Mouse (Mus musculus): ENCODE results near the gene Gtf3c2. TPM values are rescaled to one million over a fixed set of nuclear protein-coding genes. Genes with fewer than 3 reads are reported as not detected.

Gtf3c2 gene
- polyA plus RNA-seq, 1 experiment from 2014 or later: 63.0 TPM

DNA sequence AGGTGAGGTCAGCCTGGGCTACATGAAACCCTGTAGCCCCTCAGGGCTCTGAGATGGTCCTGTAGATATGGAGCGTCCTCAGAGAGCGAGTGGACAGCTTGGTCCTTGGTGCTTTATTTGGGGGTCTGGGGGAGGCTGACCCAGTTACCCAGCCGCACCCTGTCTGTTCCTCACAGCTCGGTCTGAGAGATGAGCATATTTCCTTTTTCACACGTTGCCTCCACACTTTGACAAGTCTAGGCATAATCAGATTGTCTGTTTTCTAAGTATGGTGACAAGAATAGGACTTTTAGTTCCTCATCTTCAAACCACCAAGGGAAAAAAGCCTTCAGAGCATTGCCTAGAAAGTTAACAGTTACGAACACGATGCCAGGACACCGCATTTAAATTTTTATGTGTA is 58.8 kb downstream of the Gtf3c2 start:
- no peak for ATAC-seq
- peaks cover 18% of the 10 kb centered on the region for H3K27me3 ChIP-seq
- CTCF ChIA-PET: no interaction called here
- TF ChIP-seq CTCF (IDR thresholded peaks at IDR 0.05): no peak
- no peak for DNase-seq (ENCODE audit: low read depth, low spot score)
- POLR2A ChIA-PET: no interaction called here
- in situ Hi-C loops (cut with MboI; ENCODE audit: low pct_unique_long_range_greater_than_20kb): no loop called here

DNA sequence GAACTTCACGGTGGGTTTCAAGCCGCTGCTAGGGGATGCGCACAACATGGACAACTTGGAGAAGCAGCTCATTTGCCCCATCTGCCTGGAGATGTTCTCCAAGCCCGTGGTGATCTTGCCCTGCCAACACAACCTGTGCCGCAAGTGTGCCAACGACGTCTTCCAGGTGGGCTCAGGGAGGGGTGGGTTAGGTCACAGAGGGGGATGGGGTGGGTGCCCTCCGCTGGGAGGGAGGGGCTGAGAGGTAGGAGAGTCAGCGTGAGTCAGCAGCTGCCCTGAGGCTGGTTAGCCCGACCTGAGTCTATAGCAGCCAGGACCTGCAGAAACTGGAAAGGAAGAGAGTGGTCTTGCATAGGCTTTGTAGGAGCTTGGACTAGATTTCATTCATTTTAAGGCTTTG is 63.0 kb downstream of the Gtf3c2 start:
- no peak for DNase-seq (ENCODE audit: low read depth, low spot score)
- ChIA-PET POLR2A (no interaction called here), CTCF (no interaction called here)
- TF ChIP-seq CTCF (IDR thresholded peaks at IDR 0.05): no peak
- no peak for ATAC-seq
- peaks cover 20% of the 10 kb centered on the region for H3K27me3 ChIP-seq
- in situ Hi-C loops (cut with MboI; ENCODE audit: low pct_unique_long_range_greater_than_20kb): no loop called here

DNA sequence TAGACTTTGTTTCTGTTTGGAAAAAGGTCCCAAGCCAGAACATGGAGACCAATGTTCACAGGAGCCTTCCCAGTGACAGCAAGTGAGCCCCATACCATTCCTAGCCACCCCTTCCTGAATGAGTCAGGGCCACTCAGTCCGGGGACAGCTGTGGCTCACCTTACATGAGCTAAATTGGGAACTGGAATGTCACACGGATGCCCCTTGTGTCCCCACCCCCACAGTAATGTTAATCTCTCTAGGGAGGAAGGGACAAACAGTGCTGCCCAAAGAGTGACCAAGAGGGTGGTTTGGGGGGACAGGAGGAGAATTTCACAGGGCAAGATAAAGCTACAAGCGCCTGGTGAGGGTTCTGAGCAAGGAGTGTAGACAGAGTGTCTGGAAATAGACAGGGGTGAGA is 63.6 kb downstream of the Gtf3c2 start, which contains the start of gene Trim54:
TSS of gene Trim54 (plus strand) at position 359 of the 400 bp plus-strand sequence.
- in situ Hi-C loops (cut with MboI; ENCODE audit: low pct_unique_long_range_greater_than_20kb): no loop called here
- H3K27me3 ChIP-seq: peaks cover 19% of the 10 kb centered on the region
- CTCF ChIA-PET: no interaction called here
- DNase-seq (ENCODE audit: low read depth, low spot score) (no peak), ATAC-seq (no peak)
- TF ChIP-seq CTCF (IDR thresholded peaks at IDR 0.05): no peak
- POLR2A ChIA-PET: interaction anchor here (0.6 kb wide), 1 partner anchor 1877 kb away, joined by 3 read pairs; no protein-coding TSS in a partner anchor

DNA sequence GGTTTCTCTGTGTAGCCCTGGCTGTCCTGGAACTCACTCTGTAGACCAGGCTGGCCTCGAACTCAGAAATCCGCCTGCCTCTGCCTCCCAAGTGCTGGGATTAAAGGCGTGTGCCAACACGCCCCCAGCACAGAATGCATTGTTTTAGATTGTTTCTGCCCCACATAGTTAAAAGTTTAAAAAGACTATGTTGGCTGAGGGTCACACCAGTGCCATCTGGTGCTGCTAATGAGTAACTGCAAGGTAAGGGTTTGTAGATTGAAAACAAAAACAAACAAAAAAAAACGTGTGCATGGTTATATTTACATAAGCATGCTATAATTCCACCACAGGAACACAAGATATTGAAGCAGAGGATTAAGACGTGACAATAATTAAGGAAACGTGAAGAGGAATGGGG is 69.2 kb downstream of the Gtf3c2 start:
- peak; percentile 78 for TF ChIP-seq CTCF (IDR thresholded peaks at IDR 0.05)
- in situ Hi-C loops (cut with MboI; ENCODE audit: low pct_unique_long_range_greater_than_20kb): no loop called here

DNA sequence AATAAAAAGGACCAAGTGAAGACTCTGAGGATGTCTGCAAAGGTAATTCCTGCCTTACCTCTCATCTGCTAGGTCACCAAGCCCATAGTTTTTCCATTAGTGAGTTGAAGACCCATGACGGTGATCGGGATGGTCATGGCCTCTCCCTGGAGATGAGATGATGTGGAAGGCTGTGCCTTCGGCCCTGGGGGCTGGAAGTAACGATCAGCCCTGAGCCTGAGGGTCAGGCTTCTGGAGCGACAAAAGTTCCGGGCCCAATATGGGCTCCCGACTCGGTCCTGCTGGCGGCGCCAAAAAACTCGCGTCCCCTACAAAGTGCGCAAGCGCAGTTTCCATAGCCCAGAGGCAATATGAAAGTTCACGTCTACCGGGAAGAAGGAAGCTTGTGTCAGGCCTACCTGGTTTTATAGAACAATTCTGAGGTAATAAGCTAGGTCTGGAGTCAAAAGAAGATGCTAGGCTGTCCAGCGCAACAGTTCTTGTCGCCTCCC is 71.9 kb downstream of the Gtf3c2 start, which contains the start of gene Slc30a3:
TSS of gene Slc30a3 (minus strand) at position 238 of the 491 bp plus-strand sequence.
- ATAC-seq (no peak), DNase-seq (ENCODE audit: low read depth, low spot score) (no peak)
- no peak for TF ChIP-seq CTCF (IDR thresholded peaks at IDR 0.05)
- in situ Hi-C loops (cut with MboI; ENCODE audit: low pct_unique_long_range_greater_than_20kb): no loop called here
- ChIA-PET POLR2A (no interaction called here), CTCF (no interaction called here)
- H3K27me3 ChIP-seq: peaks cover 21% of the 10 kb centered on the region

More for the DNA sequence above, 69.2 kb downstream of the Gtf3c2 start:
- H3K27me3 ChIP-seq: peaks cover 10% of the 10 kb centered on the region
- POLR2A ChIA-PET: no interaction called here
- CTCF ChIA-PET: interaction anchor here (1.8 kb wide), 1 partner anchor 13 kb away, joined by 5 read pairs; no protein-coding TSS in a partner anchor
- DNase-seq (ENCODE audit: low read depth, low spot score) (no peak), ATAC-seq (no peak)

Other genes with a start within 250 kb of the Gtf3c2 start
- gene Cgref1, start 234.6 kb downstream of the Gtf3c2 start, polyA plus RNA-seq (2021): 0.23 TPM
- gene Preb, start 219.8 kb downstream of the Gtf3c2 start, polyA plus RNA-seq (2021): 226 TPM
- gene Tcf23, start 211.5 kb downstream of the Gtf3c2 start, polyA plus RNA-seq (2021): not detected
- gene Atraid, start 131.8 kb downstream of the Gtf3c2 start, polyA plus RNA-seq (2021): 118 TPM
- gene Slc5a6, start 131.2 kb downstream of the Gtf3c2 start, polyA plus RNA-seq (2021): 13.2 TPM
- gene Cad, start 125.4 kb downstream of the Gtf3c2 start, polyA plus RNA-seq (2021): 39.8 TPM
- not detected for gene Dnajc5g, start 73.9 kb downstream of the Gtf3c2 start, polyA plus RNA-seq (2021)
- gene Slc30a3, start 71.9 kb downstream of the Gtf3c2 start, polyA plus RNA-seq (2021): 0.06 TPM
- not detected for gene Trim54, start 63.4 kb downstream of the Gtf3c2 start, polyA plus RNA-seq (2021)
- gene Ucn, start 41.3 kb downstream of the Gtf3c2 start, polyA plus RNA-seq (2021): not detected
- 162 TPM for gene Mpv17, start 25.9 kb downstream of the Gtf3c2 start, polyA plus RNA-seq (2021)
- gene Gm29609, start 233 bp downstream of the Gtf3c2 start, polyA plus RNA-seq (2021): 3.9 TPM
- gene Snx17, start 13.1 kb upstream of the Gtf3c2 start, polyA plus RNA-seq (2021): 163 TPM
- 78.1 TPM for gene Eif2b4, start 13.3 kb upstream of the Gtf3c2 start, polyA plus RNA-seq (2021)
- gene Zfp513, start 22.2 kb upstream of the Gtf3c2 start, polyA plus RNA-seq (2021): 44.0 TPM
- gene Ppm1g, start 40.5 kb upstream of the Gtf3c2 start, polyA plus RNA-seq (2021): 194 TPM
- gene Nrbp1, start 60.7 kb upstream of the Gtf3c2 start, polyA plus RNA-seq (2021): 133 TPM
- 0.73 TPM for gene Gm9970, start 61.1 kb upstream of the Gtf3c2 start, polyA plus RNA-seq (2021)
- 8.6 TPM for gene Krtcap3, start 71.5 kb upstream of the Gtf3c2 start, polyA plus RNA-seq (2021)
- 57.9 TPM for gene Ift172, start 111.0 kb upstream of the Gtf3c2 start, polyA plus RNA-seq (2021)
- 107 TPM for gene Fndc4, start 115.9 kb upstream of the Gtf3c2 start, polyA plus RNA-seq (2021)
- 5.9 TPM for gene Gckr, start 117.3 kb upstream of the Gtf3c2 start, polyA plus RNA-seq (2021)